Mouse (Mus musculus): ENCODE measurements around the gene Hjurp.

- TF ChIP-seq CTCF (IDR thresholded peaks at IDR 0.05; ENCODE audit: low read depth, low read length) (no peak), POLR2A (IDR thresholded peaks at IDR 0.05; ENCODE audit: insufficient read depth, low read length) (no peak)
Measured at GRCm38 (mm10) chr1:88230981-88231802, 46.2 kb downstream of the Hjurp start.

All from ES-Bruce4 (cell line).